ENCODE assay signal across 28 mouse cellular contexts in genomic region chr14:103664391-103664790, GRCm38 (mm10). TPM values are rescaled to one million over a fixed set of nuclear protein-coding genes. Genes with fewer than 3 reads are reported as not detected.
DNase-seq lines count a peak whose midpoint lies in the region; ATAC-seq and TF ChIP-seq lines count a peak whose summit lies in the region.
"Had no signal": no experiment of that assay in that cellular context is flagged by ENCODE, and none has a peak within 500 bp of the region (broad histone marks: within the 10 kb centered on the region; RNA-seq: fewer than 3 reads in every experiment).

No protein-coding gene starts in this region.

- no peaks in the 10 kb centered on the region for H3K4me1 ChIP-seq in heart, embryonic 11.5 days (ENCODE audit: control insufficient read depth, insufficient read depth, low read length)
- no peaks in the 10 kb centered on the region for H3K4me1 ChIP-seq in intestine, postnatal 0 days (replicated peaks; ENCODE audit: control insufficient read depth, insufficient read depth, low read length)
- H3K4me1 ChIP-seq: embryonic facial prominence, embryonic 12.5 days; embryonic facial prominence, embryonic 15.5 days; heart, embryonic 13.5 days had no signal

- 39% methylated on average over 4 of the region's 4 CpGs for WGBS in heart, embryonic 11.5 days (ENCODE audit: insufficient replicate concordance)
- WGBS in intestine, postnatal 0 days: 72% methylated on average over 4 of the region's 4 CpGs

- H3K9me3 ChIP-seq in heart, embryonic 11.5 days (replicated peaks; ENCODE audit: control insufficient read depth, low read length): no peaks in the 10 kb centered on the region
- no peaks in the 10 kb centered on the region for H3K9me3 ChIP-seq in intestine, postnatal 0 days (ENCODE audit: control insufficient read depth)
- H3K9me3 ChIP-seq: embryonic facial prominence, embryonic 12.5 days; embryonic facial prominence, embryonic 15.5 days had no signal

- TF ChIP-seq CTCF in intestine, postnatal 0 days (IDR thresholded peaks at IDR 0.05; ENCODE audit: low read depth): no peak

- ATAC-seq in heart, embryonic 11.5 days (replicated peaks; ENCODE audit: insufficient number of reproducible peaks, low FRiP score, low TSS enrichment): no peak
- no peak for ATAC-seq in intestine, postnatal 0 days
- ATAC-seq: forebrain, embryonic 14.5 days; forebrain, postnatal 0 days; hindbrain, postnatal 0 days; inflammation-experienced regulatory T-cells, adult 6 months; intestine, embryonic 16.5 days; Patski had no signal

- H3K9ac ChIP-seq in heart, embryonic 11.5 days (ENCODE audit: low read depth, low read length): no peak overlapping the region
- no peak overlapping the region for H3K9ac ChIP-seq in intestine, postnatal 0 days (ENCODE audit: low read depth, low read length)
- H3K9ac ChIP-seq: embryonic facial prominence, embryonic 12.5 days; embryonic facial prominence, embryonic 15.5 days; forebrain, postnatal 0 days; heart, embryonic 13.5 days; hindbrain, embryonic 14.5 days had no signal

- no peaks in the 10 kb centered on the region for H3K27me3 ChIP-seq in heart, embryonic 11.5 days (ENCODE audit: control insufficient read depth, insufficient read depth, low read length)
- H3K27me3 ChIP-seq in intestine, postnatal 0 days (replicated peaks; ENCODE audit: control insufficient read depth, insufficient read depth, low read length): no peaks in the 10 kb centered on the region
- H3K27me3 ChIP-seq: CH12.LX; embryonic facial prominence, embryonic 12.5 days; embryonic facial prominence, embryonic 15.5 days; heart, embryonic 13.5 days; Patski had no signal

- no peaks in the 10 kb centered on the region for H3K36me3 ChIP-seq in heart, embryonic 11.5 days (ENCODE audit: control insufficient read depth, insufficient read depth, low read length)
- no peaks in the 10 kb centered on the region for H3K36me3 ChIP-seq in intestine, postnatal 0 days (ENCODE audit: control insufficient read depth, insufficient read depth)
- H3K36me3 ChIP-seq: embryonic facial prominence, embryonic 12.5 days; embryonic facial prominence, embryonic 15.5 days; G1E; heart, embryonic 13.5 days had no signal

- H3K4me2 ChIP-seq in heart, embryonic 11.5 days: no peak overlapping the region
- no peak overlapping the region for H3K4me2 ChIP-seq in intestine, postnatal 0 days (replicated peaks; ENCODE audit: low read depth)
- H3K4me2 ChIP-seq: embryonic facial prominence, embryonic 12.5 days; embryonic facial prominence, embryonic 15.5 days; heart, embryonic 13.5 days; hindbrain, embryonic 14.5 days had no signal

- no peak overlapping the region for H3K27ac ChIP-seq in heart, embryonic 11.5 days (ENCODE audit: low read depth, low read length)
- no peak overlapping the region for H3K27ac ChIP-seq in intestine, postnatal 0 days (ENCODE audit: low read depth, low read length)
- H3K27ac ChIP-seq: embryonic facial prominence, embryonic 12.5 days; embryonic facial prominence, embryonic 15.5 days; gastrocnemius, adult 2 months; heart, embryonic 13.5 days; hindbrain, embryonic 14.5 days; hindbrain, postnatal 0 days had no signal

- DNase-seq in cerebellum, adult 11-12 months: peak; percentile 33
- no peak for DNase-seq in cerebellum, postnatal 4 days (ENCODE audit: low spot score in 2 of 2)
- DNase-seq in heart, adult 11 months: peak; percentile 41
- DNase-seq in cerebellum, postnatal 10 days: peak; percentile 62 to 69
- no peak for DNase-seq in ovary, postnatal 14 days (ENCODE audit: low spot score)
- DNase-seq: adrenal gland, adult 2 months; adrenal gland, postnatal 14 days; B cell, adult 2 months; forebrain, postnatal 0 days; gastrocnemius, adult 2 months; gastrocnemius, postnatal 14 days; heart, adult 18-20 months; heart, postnatal 14 days; heart, postnatal 4 days; kidney, adult 2 months had no signal

- no peak overlapping the region for H3K4me3 ChIP-seq in heart, embryonic 11.5 days (ENCODE audit: low read depth, low read length)
- no peak overlapping the region for H3K4me3 ChIP-seq in intestine, postnatal 0 days (ENCODE audit: low read depth, low read length)
- H3K4me3 ChIP-seq: embryonic facial prominence, embryonic 12.5 days; embryonic facial prominence, embryonic 15.5 days; gastrocnemius, adult 2 months; heart, embryonic 13.5 days had no signal

RNA-seq across cellular contexts. Expression of gene Slain1, which starts 14.4 kb away (rescaled TPM):
- 0.54 and 0.90 TPM in 2 replicates for polyA plus RNA-seq in heart, embryonic 11.5 days (2014; fragmentation: Nextera tagmentation; extraction: Ambion mirVana)
- 1.3 and 1.8 TPM in 2 replicates for polyA plus RNA-seq in intestine, postnatal 0 days (2015; fragmentation: Nextera tagmentation; extraction: Ambion mirVana)
- polyA plus RNA-seq: G1E had no signal

Comparison
In these comparisons a context has a peak if more than half of its experiments do, and no peak if none do; other contexts are left out.
1. DNase-seq: peak in cerebellum, adult 11-12 months (single experiment), heart, adult 11 months (single experiment) and cerebellum, postnatal 10 days (2 of 2); none in cerebellum, postnatal 4 days (0 of 2) and ovary, postnatal 14 days (single experiment).